Mouse (Mus musculus) lung, postnatal 10 days (tissue): ENCODE measurements around the gene Ctbp2.
A peak's percentile ranks its signal among the peaks of the same experiment; 100 is the strongest.

Source experiments
- DNase-seq: peaks from one replicate; pipeline ENCODE4 v3.0.0; 2021

Gene Ctbp2

DNA sequence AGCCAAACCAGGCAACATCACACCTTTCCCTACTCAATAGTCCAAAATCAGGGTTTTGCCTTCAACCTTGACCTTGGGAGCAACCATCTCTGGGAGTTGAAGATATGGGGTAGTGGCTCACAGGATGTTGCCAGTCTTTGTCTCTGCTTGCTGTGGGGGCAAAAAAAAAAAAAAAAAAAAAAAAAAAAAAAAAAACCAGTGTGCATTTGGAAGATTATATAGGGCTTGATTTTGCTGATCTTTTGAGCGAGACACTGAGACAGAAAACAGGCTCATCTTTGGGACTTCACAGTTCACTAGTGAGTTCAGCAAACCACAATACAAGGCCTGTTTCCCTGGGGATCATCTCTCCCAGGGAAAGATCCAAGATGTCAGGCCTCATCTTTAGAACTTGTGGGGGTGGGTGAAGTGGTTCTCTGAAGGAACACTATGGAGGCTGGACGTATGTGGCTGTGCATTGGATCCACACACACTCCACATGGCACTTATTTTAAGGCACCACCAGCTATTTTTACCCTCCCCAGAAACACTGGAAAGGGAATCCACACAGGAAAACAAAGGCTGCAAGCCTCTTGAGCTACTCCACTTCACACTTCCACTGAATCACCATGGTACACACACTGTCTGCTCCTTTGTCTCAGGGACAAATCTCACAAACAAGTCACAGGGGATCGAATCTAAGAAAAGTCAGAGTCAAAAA, 84.4 kb downstream of the Ctbp2 start:
- no peak for DNase-seq

- peak; percentile 52 for DNase-seq
These were observed 86.5 kb downstream of the Ctbp2 start for GRCm38 (mm10) chr7:133037618-133038017.

GRCm38 (mm10) chr7:133037217-133037616, 86.9 kb downstream of the Ctbp2 start:
- peak; percentile 68 for DNase-seq

DNA sequence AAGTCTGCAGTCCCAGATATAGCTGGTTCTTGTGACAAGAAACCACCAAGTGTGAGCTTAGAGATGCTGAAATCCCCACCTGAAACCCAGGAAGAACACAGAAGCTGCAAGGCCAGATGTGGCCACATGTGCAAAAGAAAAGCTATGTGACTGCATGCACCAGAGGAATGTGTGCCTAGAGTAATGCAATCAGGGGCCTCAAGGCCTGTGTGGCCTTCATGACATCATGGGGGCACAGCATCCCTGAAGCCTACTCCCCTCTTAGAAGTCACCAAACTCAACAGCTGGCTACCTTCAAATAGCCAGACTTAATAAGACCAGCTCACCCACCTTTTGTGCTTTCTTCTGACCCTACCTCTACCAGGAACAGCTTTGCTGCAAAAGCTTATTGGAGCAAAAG, 88.3 kb downstream of the Ctbp2 start:
- DNase-seq: no peak

- DNase-seq: peak; percentile 80
These were observed 91.5 kb downstream of the Ctbp2 start for GRCm38 (mm10) chr7:133032589-133033203.

DNA sequence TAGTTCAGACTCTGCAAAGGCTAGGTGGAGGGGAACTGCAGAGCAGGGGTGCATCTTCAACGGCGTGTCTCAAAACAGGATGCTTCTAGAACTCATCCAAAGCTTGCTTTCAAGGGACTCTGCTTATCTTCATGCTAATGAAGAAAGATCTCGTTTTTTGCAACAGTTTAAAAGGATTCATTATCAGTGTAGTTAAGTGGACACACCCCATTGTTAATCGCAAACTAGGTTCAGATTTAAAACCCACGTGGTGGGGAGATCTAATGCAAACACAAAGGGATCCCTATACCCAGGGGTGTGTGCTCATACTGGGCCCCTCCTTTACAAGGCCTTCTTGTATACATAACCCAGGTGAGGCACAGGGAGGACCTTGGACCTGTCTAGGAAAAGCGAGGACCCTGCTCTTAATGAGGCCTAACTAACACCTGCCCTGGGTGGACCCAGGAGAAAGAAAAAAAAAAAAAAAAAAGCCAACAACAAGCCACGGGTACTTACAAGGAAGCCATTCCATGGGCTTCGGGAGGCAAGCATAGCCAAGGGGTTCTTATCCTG, 94.6 kb downstream of the Ctbp2 start:
- DNase-seq: no peak

- DNase-seq: no peak
These were observed 95.2 kb downstream of the Ctbp2 start for GRCm38 (mm10) chr7:133029004-133029403.

DNA sequence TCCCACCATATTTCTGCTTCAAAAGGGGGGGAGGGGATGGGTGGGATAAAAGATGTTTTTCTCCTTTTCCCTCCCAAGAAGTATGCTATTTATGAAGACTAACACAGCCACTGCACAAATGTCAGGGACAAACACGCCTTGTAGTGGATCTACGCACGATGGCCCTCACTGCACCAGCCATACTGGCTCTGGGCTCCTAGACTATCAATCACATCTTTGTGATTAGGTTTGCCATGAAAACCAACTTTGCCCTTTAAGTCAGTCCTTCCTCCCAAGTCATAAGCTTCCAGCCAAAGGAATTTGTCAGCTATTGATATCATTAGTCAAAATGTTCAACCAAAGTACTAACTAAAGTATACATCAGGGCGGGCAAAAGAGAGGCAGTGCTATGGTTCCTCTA, 96.2 kb downstream of the Ctbp2 start:
- DNase-seq: no peak

DNA sequence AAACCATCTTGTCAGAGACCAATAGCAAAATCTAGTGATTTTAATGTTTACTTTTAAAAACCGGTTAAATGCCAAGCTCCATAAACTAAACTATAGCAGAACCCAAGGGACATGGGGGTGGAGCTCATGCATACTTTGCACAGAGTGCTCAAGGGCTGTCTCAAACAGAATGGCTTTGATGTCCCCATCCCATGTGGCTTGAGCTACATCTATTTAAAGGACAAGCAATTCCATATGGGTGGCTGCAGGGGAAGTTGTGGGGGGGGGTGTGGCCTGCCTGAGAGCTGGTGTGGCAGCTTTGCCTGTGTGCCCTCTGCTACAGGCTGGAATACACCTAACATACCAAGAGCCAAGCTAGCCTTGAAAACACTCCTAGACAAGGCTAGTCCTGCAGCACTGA, 99.5 kb downstream of the Ctbp2 start:
- no peak for DNase-seq

- DNase-seq: peak; percentile 35
These were observed 104.6 kb downstream of the Ctbp2 start for GRCm38 (mm10) chr7:133019481-133020020.

DNA sequence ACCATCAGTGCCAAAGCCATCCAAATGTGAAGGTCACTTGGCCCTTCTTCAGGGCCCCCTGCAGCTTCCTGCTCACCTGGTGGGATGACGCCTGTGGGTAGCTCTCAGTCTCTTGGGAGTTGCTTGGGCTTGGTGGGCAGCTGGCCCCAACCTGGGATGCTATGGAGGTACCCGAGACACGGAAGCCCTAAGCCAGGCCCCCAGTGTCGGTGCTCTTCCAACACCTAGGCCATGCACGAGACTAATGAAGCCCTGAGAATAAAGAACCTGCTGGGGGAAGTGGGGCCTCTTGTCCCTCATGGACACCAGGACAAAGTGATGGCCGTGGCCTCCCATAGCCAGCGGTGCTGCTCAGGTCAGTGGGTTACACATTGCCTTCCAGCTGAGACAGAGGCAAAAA, 105.2 kb downstream of the Ctbp2 start:
- DNase-seq: no peak

- no peak for DNase-seq
These were observed 108.6 kb downstream of the Ctbp2 start for GRCm38 (mm10) chr7:133015416-133016070.

DNA sequence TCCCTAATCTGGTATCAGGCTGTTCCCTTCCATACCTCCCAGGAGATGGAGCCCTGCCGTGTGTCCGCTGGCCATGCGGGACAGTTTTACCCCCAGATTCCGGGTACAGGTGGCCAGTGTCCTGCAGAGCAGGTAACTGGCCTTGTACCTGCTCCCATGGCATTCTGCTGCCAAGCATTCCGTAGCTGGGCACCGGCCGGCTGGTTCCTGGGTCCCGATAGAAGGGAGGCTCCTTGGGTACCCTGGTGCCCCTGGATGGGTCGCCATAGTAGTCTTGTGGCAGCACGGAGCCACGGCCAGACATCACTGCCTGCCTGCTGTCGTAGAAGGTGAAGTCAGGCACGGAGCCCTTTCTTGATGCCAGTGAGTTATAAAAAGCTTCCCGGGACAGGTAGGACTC, 109.5 kb downstream of the Ctbp2 start:
- DNase-seq: no peak

- DNase-seq: no peak
These were observed 110.2 kb downstream of the Ctbp2 start for GRCm38 (mm10) chr7:133013923-133014322.

DNA sequence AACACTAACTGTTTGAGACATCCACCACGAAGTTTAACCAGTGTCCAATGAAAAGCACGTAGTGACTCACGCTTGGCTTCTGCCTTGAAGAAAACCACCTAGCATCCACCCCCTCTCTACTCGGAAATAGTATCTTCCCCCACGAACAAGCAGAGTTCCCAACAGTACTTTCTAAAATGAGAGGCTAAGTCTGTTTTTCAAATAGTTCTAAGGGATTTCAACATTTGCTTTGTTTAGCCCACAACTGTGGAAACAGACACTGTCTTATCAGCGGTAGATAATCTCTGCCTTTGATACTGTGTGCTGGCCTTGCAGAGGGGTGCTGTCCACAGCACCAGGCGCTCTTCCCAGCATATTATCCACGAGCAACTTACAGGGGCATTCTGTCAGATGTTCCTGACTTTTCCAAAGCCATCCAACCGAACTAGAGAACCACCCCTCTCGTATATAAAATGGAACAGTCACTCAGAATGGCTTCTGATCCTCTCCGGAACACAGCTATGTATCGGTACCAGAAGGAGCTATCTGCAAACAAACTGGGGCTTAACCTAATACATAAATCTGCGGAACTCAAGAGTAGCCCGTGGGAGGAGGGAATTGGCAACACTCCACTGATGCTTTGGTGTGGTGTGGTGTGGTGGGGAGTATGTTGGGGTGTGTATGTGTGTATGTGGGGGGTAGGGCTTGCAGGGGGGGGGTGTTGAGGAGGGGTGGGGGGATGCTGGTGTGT, 111.4 kb downstream of the Ctbp2 start:
- no peak for DNase-seq

DNA sequence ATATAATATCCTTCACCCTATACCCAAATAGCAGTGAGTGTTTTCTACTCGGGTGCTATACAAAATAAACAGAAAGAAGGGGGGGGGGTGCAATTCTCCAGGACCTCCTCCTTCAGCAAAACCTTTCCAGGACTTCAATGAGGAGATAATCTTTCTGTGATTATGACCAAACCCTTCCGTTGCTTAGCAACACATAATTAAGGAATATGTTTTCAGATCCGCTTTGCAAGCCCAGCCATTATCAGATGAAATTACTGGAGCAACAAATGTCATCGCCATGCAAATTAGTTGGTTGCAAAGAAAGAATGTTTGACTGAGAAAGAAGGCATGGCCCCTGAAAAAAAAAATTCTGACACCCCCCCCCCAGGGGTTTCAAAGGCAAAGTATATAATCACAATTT, 112.5 kb downstream of the Ctbp2 start:
- DNase-seq: no peak

DNA sequence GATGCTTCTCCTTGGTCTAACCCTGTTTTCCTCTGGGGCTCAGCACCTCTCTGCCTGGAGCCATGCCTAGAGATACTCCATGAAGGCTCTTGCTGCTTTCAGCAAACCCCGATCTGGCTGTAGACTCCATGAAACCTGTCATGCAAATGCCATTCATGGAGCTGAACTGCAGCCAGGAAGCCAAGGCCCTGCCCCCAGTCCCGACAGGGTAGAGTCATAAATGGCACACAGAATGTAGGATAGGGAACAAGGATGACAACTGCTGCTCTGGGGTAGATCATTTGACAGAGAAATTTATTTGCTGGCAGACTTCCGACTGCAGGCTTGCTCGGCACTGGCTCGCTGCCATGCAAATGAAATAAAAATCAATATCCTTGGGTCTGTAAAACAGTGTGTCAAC, 113.0 kb downstream of the Ctbp2 start:
- peak; percentile 32 for DNase-seq

DNA sequence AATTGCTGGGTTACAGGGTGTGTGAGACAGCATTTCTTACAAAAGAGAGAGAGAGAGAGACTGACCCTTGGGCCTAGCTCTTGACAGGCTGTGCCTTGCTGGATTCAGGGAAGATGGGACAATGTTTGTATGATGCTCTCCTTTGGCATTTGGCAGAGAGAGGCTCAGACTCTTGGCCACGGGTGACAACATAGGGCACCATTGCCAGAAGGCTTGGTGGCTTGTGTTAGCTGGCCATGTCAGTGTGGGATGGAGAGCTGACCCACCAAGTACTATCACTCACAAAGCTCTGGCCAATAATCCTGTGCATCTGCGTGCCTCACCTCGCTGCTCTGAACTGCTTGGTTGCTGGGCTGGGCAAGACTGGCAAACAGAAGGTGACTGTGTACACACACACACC, 113.7 kb downstream of the Ctbp2 start:
- DNase-seq: no peak

- DNase-seq: no peak
These were observed 114.5 kb downstream of the Ctbp2 start for GRCm38 (mm10) chr7:133009676-133010075.

- DNase-seq: no peak
These were observed 115.5 kb downstream of the Ctbp2 start for GRCm38 (mm10) chr7:133008663-133009062.

GRCm38 (mm10) chr7:133007343-133007742, 116.8 kb downstream of the Ctbp2 start:
- peak; percentile 36 for DNase-seq

GRCm38 (mm10) chr7:133005772-133006171, 118.4 kb downstream of the Ctbp2 start:
- no peak for DNase-seq

DNA sequence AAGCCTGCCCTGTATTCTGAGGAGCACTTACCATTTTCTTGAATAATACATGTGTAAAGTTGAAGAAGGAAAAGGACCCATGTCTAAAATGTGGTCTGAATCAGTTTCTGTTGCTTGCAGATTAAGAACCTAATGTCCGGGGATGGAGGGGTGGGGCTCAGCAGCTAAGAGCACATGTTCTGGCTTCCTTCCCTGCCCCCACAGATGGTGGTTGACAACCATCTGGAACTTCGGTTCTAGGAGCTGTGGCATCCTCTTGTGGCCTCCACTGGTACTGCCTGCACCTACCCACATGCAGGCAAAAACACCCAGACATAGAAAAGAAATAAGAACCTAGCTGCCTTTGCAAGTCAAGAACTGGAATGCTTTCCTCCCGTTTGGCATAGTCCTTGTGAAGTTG, 120.7 kb downstream of the Ctbp2 start:
- DNase-seq: peak; percentile 92
